Mouse (Mus musculus) hindbrain, embryonic 11.5 days (tissue): ENCODE results near the gene Pin1rt1. TPM values are rescaled to one million over a fixed set of nuclear protein-coding genes. Genes with fewer than 3 reads are reported as not detected.

ENCODE experiments used
- ATAC-seq: fragments of 200-750 bp; cut with Nextera tagmentation; 2 replicates; pipeline ENCODE4 v1.8.0; 2017; ENCODE audit warnings: mild to moderate bottlenecking, moderate TSS enrichment, moderate library complexity; ENCODE audit not compliant: low FRiP score
- DNase-seq: peaks from one replicate; pipeline ENCODE4 v3.0.0-alpha.2; 2015; ENCODE audit warnings: low spot score
- H3K27ac ChIP-seq: fragments of 300-500 bp; sonication (generic); 2 replicates; pipeline ENCODE4 v1.5.1; 2014; ENCODE audit warnings: mild to moderate bottlenecking, low read depth, low read length
- H3K27me3 ChIP-seq: fragments of 300-500 bp; sonication (generic); 2 replicates; pipeline ENCODE4 v1.6.1; 2014; ENCODE audit warnings: mild to moderate bottlenecking, low read length, moderate library complexity, mixed read lengths; ENCODE audit not compliant: control insufficient read depth, insufficient read depth
- H3K36me3 ChIP-seq: fragments of 300-500 bp; sonication (generic); 2 replicates; pipeline ENCODE4 v1.6.1; 2014; ENCODE audit warnings: mild to moderate bottlenecking, low read length, moderate library complexity, mixed read lengths; ENCODE audit not compliant: control insufficient read depth, insufficient read depth
- H3K4me1 ChIP-seq: fragments of 300-500 bp; sonication (generic); replicated peaks from 2 replicates; pipeline ENCODE4 v1.6.1; 2014; ENCODE audit warnings: low read length, mixed read lengths; ENCODE audit not compliant: control insufficient read depth, insufficient read depth
- H3K4me2 ChIP-seq: fragments of 300-500 bp; sonication (generic); replicated peaks from 2 replicates; pipeline ENCODE4 v1.6.1; 2014; ENCODE audit warnings: mild to moderate bottlenecking, low read depth, low read length
- H3K4me3 ChIP-seq: fragments of 300-500 bp; sonication (generic); 2 replicates; pipeline ENCODE4 v1.5.1; 2014; ENCODE audit warnings: low read depth, low read length
- H3K9ac ChIP-seq: fragments of 300-500 bp; sonication (generic); 2 replicates; pipeline ENCODE4 v1.6.1; 2014; ENCODE audit warnings: low read depth, low read length
- H3K9me3 ChIP-seq: fragments of 300-500 bp; sonication (generic); 2 replicates; pipeline ENCODE4 v1.6.1; 2016; ENCODE audit warnings: low read length; ENCODE audit not compliant: control insufficient read depth
- WGBS: fragments of 180-500 bp; shearing (Covaris S2); extraction: QIAGEN DNeasy Blood & Tissue Kit; methylation state at CpG from one replicate; pipeline ENCODE4 v1.1.7; 2014; 5-methylcytosine and 5-hydroxymethylcytosine counted together
- polyA plus RNA-seq: library from polyadenylated mRNA; unstranded; fragments of >200 nt; fragmentation: Nextera tagmentation; extraction: Ambion mirVana; gene quantifications from 2 replicates; pipeline ENCODE4 v1.2.1, GENCODE M21; 2014

Gene Pin1rt1
- polyA plus RNA-seq: not detected in 2 replicates

DNA sequence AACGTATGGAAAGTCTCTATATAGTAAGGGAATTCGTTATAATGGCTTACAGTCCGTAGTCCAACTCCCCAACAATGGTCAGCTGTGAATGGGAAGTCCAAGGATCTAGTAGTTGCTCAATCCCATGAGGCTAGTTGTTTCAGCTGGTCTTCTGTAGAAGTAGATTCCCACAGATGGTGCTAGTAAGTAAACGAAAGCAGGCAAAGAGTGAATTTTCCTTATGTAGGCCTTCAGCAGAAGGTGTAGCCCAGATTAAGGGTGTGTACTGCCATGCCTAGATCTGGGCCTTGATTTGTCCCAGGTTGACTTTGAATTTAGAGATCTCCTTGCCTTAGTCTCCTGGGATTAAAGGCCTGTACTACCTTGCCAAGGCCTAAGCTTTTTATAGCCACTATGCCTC lies at the start of gene Pin1rt1:
Gene Pin1rt1, minus strand, starts transcription at position 101 of the 400 bp plus-strand sequence.
- no peaks in the 10 kb centered on the region for H3K27me3 ChIP-seq
- no peak within 1 kb of the TSS for H3K4me3 ChIP-seq
- no peak within 1 kb of the TSS for H3K4me2 ChIP-seq
- H3K9me3 ChIP-seq: no peaks in the 10 kb centered on the region
- WGBS: 89% methylated on average over 4 of the region's 4 CpGs
- H3K4me1 ChIP-seq: no peaks in the 10 kb centered on the region
- ATAC-seq: no peak
- H3K27ac ChIP-seq: no peak within 1 kb of the TSS
- no peak within 1 kb of the TSS for H3K9ac ChIP-seq
- no peak for DNase-seq
- H3K36me3 ChIP-seq: no peaks in the 10 kb centered on the region

DNA sequence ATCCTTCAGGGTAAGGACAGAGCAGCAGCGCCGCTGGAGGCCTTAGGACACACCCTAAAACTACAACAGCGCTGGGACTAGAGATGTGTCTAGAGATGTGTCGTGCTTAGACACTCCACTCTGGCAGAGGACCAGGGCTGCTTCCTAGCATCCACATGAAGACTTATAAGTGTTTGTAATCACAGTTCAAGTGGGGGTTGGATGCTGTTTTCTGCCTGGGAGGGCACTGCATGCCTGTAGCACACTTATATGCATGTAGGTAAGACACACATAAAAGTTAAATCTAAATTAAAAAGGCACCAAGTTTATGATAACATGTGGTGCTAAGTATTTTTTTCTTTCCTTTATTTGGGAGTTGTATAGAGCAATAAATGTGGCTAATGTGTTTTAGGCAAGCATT lies 47.8 kb upstream of the Pin1rt1 start:
- Histone ChIP-seq H3K27me3 (no peaks in the 10 kb centered on the region), H3K9me3 (no peaks in the 10 kb centered on the region), H3K4me3 (no peak overlapping the region), H3K27ac (no peak overlapping the region), H3K9ac (no peak overlapping the region), H3K4me2 (no peak overlapping the region), H3K36me3 (no peaks in the 10 kb centered on the region), H3K4me1 (no peaks in the 10 kb centered on the region)
- ATAC-seq (no peak), DNase-seq (no peak)
- WGBS: 89% methylated on average over 4 of the region's 4 CpGs

DNA sequence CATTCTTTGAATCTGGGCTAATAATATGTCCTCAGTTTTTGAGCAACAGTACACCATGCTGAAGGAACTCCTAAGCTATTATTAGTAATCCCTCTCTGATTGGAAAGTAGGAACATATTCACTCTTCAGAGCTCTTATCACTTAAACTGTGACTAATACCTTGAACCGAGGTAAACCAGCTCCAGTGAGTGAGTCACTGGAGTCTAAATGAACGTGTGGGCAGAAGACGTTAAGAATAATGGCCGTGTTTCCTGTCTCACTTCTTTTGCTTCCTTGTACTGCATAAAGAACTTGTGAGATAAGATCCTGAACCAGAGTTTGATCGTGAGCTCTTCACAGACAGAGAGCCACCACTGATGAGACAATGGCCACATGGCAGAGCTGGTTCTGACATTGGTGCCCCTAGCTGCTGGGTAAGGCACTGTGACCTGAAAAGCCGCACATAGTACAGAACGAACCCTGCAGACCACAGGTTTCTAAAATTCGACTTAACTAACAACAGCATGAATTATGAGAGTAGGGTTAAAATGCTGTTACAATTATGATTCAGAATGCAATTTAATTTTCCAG lies 47.0 kb upstream of the Pin1rt1 start:
- 88% methylated on average over 8 of the region's 8 CpGs for WGBS
- ATAC-seq (no peak), DNase-seq (no peak)
- H3K4me3 ChIP-seq: no peak overlapping the region
- H3K27me3 ChIP-seq: no peaks in the 10 kb centered on the region
- H3K9ac ChIP-seq: no peak overlapping the region
- H3K9me3 ChIP-seq: no peaks in the 10 kb centered on the region
- H3K4me1 ChIP-seq: no peaks in the 10 kb centered on the region
- no peak overlapping the region for H3K4me2 ChIP-seq
- H3K27ac ChIP-seq: no peak overlapping the region
- no peaks in the 10 kb centered on the region for H3K36me3 ChIP-seq

DNA sequence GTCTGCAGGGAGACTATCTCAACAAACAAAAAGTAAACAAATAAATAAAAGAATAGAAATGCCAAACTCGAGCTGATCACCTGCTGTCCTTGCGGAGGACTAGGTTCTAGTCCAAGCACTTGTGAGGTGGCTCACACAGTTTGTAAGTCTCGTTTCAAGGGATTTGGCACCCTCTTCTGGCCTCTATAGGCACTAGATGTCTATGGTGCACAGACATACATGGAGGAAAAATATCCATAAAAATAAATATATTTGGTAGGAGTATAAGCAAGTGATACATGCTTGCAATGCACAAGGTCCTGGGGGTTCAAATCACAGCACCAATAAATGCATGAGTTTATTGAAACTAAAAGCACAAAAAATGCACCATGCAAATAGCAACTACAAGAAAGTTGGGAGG lies 34.4 kb upstream of the Pin1rt1 start:
- no peaks in the 10 kb centered on the region for H3K36me3 ChIP-seq
- no peaks in the 10 kb centered on the region for H3K27me3 ChIP-seq
- WGBS: 67% methylated on average over 3 of the region's 3 CpGs
- ATAC-seq (no peak), DNase-seq (peak; percentile 19)
- H3K4me2 ChIP-seq: no peak overlapping the region
- no peaks in the 10 kb centered on the region for H3K4me1 ChIP-seq
- H3K9ac ChIP-seq: no peak overlapping the region
- no peak overlapping the region for H3K27ac ChIP-seq
- no peak overlapping the region for H3K4me3 ChIP-seq
- no peaks in the 10 kb centered on the region for H3K9me3 ChIP-seq

DNA sequence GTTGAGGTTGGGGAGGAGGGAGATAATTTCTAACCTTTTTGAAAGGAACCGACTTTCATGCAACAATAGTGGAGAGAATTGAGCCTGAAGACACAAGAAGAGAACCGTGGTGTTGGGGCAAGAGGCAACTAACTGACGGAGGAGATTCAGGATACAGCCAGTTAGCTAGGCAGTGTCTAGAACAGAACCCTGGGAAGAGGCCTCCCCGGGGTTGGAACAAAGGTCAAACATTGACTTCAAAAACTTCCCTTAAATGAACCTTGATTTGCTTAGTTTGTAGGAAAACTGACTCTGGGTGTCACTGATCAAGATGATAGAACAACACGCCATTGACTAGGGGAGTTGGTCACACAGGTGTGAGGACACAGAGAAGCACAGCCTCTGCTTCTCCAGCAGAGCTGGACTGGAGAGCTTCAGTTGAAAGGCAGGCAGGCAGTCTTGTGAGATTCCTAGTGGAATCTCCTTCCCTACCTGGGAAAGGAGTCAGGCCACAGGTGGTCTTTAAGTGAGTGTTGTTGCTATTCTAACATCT lies 32.5 kb upstream of the Pin1rt1 start:
- H3K36me3 ChIP-seq: no peaks in the 10 kb centered on the region
- WGBS: 71% methylated on average over 5 of the region's 5 CpGs
- no peaks in the 10 kb centered on the region for H3K27me3 ChIP-seq
- H3K27ac ChIP-seq: no peak overlapping the region
- no peak overlapping the region for H3K9ac ChIP-seq
- DNase-seq (no peak), ATAC-seq (no peak)
- no peaks in the 10 kb centered on the region for H3K4me1 ChIP-seq
- no peaks in the 10 kb centered on the region for H3K9me3 ChIP-seq
- H3K4me2 ChIP-seq: no peak overlapping the region
- no peak overlapping the region for H3K4me3 ChIP-seq

DNA sequence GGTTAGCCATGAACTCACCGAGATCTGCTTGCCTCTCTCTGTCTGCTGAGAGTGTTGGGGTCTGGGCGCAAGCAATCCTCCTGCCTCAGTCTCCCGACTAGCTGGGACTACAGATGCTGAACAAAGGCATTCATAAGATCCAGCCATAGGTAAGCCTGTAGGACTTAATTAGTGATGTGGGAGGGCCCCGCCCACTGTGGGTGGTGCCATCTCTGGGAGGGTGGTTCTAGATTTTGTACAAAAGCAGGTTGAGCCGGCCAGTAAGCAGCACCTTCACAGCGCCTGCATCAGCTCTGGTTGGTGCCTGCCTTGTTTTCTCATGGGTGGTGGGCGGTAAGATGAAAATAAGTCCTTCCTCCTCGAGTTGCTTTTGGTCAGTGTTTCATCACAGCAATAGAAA lies 30.1 kb upstream of the Pin1rt1 start:
- peaks cover 8% of the 10 kb centered on the region for H3K27me3 ChIP-seq
- DNase-seq: no peak
- H3K4me1 ChIP-seq: no peaks in the 10 kb centered on the region

DNA sequence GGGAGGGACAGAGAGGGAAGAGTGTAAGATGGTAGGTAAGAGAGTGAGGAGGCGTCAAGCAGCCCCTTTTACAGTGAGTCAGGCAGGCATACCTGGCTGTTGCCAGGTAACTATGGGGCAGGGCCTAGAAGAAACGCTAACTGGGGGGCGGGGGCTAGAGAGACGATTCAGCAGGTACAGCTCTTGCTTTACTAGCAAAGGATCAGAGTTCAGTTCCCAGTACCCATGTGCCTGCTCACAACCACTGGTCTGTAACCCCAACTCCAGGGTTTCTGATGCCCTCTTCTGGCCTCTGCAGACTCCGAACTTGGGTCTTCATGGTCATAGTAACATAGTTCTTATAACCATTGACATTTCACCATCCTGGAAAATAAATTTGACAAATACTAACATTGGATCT lies 27.8 kb upstream of the Pin1rt1 start:
- no peak for ATAC-seq
- WGBS: 44% methylated on average over 5 of the region's 5 CpGs

More for the DNA sequence above, 30.1 kb upstream of the Pin1rt1 start:
- Histone ChIP-seq H3K36me3 (no peaks in the 10 kb centered on the region), H3K9ac (no peak overlapping the region), H3K27ac (no peak overlapping the region), H3K9me3 (no peaks in the 10 kb centered on the region), H3K4me3 (no peak overlapping the region), H3K4me2 (no peak overlapping the region)
- ATAC-seq: no peak
- 53% methylated on average over 8 of the region's 8 CpGs for WGBS

DNA sequence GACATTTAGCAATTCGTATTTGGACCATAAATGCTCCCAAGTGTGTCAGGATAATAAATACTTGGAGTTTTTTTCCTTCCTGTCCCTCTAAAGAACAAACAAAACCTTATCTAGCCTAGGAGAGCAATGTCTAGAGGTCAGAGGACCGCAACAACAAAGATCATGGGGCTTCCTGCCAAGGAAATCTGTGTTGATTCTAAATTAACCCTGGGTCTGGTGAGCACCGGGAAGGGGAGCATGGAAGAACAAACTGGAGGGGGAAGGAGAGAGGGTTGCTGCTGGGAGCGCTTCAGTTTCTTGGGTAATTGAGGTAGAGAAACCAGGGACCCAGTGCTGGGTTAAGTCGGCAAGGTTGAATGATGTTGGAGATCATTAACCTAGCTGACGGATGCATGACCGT lies 27.0 kb upstream of the Pin1rt1 start:
- H3K9ac ChIP-seq: no peak overlapping the region
- H3K27me3 ChIP-seq: peaks cover 10% of the 10 kb centered on the region
- H3K36me3 ChIP-seq: no peaks in the 10 kb centered on the region
- 17% methylated on average over 7 of the region's 7 CpGs for WGBS
- peak overlapping the region; percentile 93 for H3K4me2 ChIP-seq
- no peaks in the 10 kb centered on the region for H3K9me3 ChIP-seq
- no peak overlapping the region for H3K27ac ChIP-seq
- ATAC-seq: 0 out of 2 replicates have a peak, but pooled peaks have one; percentile 3
- DNase-seq: no peak
- H3K4me3 ChIP-seq: peak overlapping the region; percentile 53
- H3K4me1 ChIP-seq: no peaks in the 10 kb centered on the region

More for the DNA sequence above, 27.8 kb upstream of the Pin1rt1 start:
- DNase-seq: no peak
- Histone ChIP-seq H3K27me3 (peaks cover 10% of the 10 kb centered on the region), H3K4me2 (no peak overlapping the region), H3K4me1 (no peaks in the 10 kb centered on the region), H3K9ac (no peak overlapping the region), H3K4me3 (no peak overlapping the region), H3K27ac (no peak overlapping the region), H3K9me3 (no peaks in the 10 kb centered on the region), H3K36me3 (no peaks in the 10 kb centered on the region)

DNA sequence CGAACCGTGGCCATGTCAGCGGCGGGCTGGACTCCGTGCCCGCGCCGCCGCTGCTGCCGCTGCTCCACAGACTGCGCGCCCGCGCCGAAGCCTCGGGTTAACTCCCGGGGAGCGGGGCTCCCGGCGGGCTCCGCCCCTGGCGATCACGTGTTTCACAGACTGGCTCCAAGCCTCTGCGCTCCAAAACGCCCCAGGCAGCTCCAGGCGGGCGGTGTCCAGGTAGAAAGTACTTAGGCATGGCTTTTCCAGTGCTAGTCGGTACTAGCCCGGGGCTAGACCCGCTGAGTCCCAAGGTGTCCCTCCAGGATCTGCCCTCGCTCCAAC lies 26.5 kb upstream of the Pin1rt1 start, which contains the start of gene Depdc7:
Gene Depdc7, minus strand, starts transcription at position 138 of the 324 bp plus-strand sequence.
- ATAC-seq (peak; percentile 92), DNase-seq (peak; percentile 87)
- H3K9ac ChIP-seq: peak within 1 kb of the TSS; percentile 42
- H3K4me1 ChIP-seq: no peaks in the 10 kb centered on the region
- peak within 1 kb of the TSS; percentile 53 for H3K4me3 ChIP-seq
- WGBS: under 1% methylated on average over 31 of the region's 31 CpGs
- H3K4me2 ChIP-seq: peak within 1 kb of the TSS; percentile 93
- no peaks in the 10 kb centered on the region for H3K36me3 ChIP-seq
- no peak within 1 kb of the TSS for H3K27ac ChIP-seq
- no peaks in the 10 kb centered on the region for H3K9me3 ChIP-seq
- peaks cover 10% of the 10 kb centered on the region for H3K27me3 ChIP-seq
